Mouse (Mus musculus): ENCODE measurements around the gene Cd99l2.

DNA sequence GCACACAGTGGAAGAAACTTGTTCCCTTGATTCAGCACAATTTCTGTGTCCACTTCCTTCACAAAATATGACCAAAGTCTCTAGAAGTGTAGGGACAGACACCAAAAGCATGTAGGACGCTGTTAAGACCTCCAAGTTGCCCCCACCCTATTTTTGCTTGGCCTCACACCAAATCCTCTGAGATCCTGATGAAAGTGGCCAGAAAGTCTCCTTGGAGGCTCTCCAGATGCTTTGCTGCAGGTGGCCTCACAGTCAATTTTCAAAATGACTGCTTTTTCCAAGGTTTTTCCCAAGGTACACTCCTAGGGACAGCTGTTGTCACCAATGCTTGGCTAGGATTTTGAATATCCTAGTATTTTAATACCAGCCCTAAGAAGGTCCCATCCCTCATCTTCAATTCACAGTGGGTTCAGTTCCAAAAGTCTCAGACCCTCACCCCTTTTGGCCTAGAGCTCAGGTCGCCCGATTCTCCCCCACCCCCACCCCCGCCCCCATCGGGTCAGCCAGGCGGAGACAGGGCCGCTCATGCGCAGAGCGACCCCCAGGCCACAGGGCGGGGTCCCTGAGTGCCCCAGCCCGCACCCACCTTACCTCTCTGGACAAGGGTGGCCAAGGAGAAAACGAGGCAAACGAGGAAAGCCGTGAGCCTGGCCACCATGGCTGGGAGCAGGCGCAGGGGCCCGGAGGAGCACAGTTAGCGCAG is 567 bp downstream of the Cd99l2 start:
- no peak for TF ChIP-seq CTCF (IDR thresholded peaks at IDR 0.05; ENCODE audit: low read depth, low read length)
- no peak for TF ChIP-seq POLR2A (IDR thresholded peaks at IDR 0.05; ENCODE audit: insufficient read depth, low read length)
